Mouse (Mus musculus) lung, postnatal 10 days (tissue): Measurements from ENCODE around the gene Egr4.

ENCODE experiments used
- DNase-seq: peaks from one replicate; pipeline ENCODE4 v3.0.0; 2021

Gene Egr4

DNA sequence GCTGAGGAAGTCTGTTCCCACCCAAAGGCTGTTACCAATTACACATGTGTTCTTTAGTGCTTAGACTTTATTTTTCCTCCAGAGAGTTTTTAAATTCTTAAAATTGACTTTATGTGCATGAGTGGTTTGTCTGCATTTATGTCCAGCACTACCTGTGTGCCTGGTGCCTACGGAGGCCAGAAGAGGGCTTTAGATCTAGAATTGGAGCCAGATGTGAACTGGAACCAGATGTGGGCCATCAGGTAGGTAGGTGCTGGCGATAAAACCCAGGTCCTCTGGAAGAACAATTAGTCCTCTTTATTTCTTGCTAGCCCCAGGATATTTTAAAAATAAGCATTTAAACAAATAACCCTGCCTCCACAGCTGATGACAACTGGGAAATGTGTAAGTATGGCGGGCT, 21.8 kb downstream of the Egr4 start:
- DNase-seq: no peak

DNA sequence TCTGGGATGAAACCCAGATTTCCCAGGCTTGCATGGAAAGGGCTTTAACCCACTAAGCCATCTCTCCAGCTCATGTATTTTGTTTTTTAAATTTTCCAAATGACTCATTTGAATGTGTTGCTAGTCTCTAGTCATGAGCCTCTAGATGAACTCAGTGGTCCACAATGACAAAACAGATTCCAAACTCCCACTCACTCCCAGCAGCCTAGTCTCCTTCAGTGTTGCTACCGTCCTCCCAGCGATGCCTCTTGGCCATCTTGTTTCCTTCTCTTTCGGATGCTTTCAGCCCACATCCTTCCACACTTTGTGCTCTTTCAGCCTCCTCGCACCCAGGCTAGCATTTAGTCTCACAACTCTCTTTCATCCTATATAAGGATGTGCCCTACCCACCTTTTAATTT, 23.1 kb downstream of the Egr4 start:
- DNase-seq: no peak

DNA sequence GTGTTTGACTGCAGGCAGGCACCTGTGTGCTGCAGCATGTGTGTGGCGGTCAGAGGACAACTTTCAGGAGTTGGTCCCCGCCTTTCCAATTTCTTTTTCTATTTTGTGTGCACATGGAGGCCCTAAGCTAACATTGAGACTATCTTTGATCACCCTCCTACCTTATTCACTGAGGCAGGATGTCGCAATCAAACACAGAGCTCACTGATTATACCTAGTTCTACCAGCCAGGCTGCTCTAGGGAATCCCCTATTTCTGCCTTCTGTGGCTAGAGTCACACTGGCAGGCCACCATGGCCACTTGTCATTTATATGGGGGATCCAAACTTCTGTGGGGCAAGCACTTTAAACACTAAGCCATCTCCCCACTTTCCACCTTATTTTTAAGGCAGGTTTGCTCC, 23.7 kb downstream of the Egr4 start:
- DNase-seq: no peak

DNA sequence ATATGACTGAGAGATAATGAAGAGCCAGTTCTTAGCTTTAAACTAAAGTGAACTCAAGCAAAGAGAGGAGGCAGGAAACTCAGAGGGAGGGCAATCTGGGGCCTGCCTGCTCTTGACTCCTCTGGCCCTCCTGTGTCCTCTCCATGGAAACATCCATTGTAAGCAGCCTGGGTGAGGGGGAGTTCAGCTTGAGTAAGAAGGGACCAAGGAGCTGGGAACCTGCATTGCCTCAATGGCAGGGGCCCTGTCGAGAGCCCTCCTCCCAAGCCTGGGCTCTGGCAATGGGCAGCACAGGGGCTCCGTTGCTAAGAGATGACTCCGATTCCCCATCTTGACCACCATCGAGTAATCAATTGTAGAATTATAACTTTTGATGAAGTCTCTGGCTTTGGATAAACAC, 24.9 kb downstream of the Egr4 start:
- no peak for DNase-seq

DNA sequence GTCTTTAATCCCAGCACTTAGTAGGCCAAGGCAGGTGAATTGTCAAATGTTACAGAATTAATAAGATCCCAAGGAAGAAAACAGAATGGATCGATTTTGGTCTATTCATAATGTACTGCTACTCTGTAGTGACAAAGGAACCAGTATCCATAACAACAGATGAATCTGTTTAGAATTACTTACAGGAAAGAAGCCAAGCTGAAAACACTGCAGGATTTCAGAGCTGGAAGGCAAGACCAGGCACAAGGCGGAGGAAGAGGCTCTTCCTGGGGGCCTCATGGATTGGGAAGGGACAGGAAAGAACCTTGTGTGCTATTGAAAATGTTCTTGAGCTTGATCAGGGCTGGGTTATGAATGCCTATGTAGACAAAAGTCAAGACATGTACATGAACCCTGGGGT, 27.7 kb downstream of the Egr4 start:
- DNase-seq: no peak

DNA sequence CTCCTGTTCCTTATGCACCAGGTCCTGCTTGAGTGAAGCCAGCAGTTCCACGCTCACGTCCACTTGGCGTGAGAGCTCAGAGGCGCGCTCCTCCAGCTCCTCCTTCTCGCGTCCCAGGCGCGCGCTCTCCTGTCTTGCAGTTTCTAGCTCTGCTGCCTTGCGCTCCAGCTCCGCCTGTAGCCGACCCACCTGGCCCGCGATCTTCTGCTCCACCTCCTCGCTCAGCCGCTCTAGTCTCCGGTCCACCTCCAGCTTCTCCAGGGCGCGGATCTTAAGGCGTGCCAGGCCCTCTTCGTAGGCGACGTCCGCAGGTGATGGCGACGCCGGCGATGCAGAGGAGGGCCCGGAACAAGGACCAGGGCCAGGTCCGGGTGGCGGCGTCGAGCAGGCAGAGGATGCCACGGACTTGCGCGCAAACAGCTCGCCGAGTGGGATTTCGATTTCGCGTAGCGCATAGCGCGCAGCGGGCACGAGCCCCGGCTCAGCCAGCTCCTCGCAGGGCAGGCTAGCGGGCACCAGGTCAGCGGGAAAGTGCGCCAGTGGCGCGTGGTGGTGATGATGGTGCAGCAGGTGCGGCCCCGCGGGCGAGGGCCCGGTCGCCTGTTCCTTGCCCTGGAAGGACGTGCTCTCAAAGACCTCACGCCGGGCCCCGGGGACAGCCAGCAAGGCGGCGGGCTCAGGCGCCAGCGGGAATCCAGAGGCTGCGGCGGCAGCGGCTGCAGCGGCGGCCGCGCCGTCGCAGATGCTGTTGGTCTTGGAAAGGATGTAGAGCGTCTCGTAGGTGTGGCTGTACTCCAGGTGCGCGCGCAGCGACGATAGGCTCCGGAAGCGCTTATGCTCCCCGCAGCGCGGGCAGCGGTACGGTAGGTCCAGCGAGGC, 29.3 kb downstream of the Egr4 start:
- DNase-seq: no peak

DNA sequence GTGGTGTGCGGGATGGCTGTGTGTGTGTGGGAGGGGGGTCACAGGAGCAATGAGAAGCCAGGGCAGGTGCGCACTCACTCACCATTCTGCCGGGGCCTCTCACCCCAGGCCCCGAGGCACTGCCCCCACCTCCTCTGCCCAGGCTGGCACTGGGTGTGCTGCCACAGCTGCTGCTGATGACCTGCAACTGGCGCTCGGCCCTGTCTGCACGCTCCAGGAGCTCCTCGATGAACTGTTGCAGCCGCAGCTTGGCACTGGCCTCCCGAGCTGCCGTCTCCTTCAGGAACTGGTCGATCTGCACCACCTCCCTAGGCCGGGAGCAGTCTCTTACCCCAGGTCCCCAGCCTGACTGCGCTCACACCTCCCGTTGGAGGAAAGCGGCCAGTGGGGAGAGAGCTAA, 32.7 kb downstream of the Egr4 start:
- DNase-seq: no peak

DNA sequence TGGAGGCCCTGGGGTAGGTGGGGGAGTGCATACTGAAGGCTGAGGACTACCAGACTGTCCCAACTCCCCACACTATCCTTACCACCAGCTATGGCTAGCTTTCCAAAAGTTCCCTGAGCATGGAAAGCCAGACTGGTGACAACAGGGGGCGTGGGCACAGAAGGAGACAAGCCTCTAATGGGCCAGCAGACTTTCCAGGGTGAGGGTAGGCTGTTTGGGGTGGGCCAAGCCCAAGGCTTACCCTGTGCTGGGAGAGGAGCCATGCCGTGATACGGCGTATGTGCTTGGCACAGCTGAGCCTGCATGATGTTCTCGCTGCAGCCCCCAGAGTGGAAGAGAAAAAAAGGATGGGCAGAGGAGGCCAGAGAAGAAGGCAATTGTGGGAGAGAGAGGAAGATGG, 33.4 kb downstream of the Egr4 start:
- no peak for DNase-seq

DNA sequence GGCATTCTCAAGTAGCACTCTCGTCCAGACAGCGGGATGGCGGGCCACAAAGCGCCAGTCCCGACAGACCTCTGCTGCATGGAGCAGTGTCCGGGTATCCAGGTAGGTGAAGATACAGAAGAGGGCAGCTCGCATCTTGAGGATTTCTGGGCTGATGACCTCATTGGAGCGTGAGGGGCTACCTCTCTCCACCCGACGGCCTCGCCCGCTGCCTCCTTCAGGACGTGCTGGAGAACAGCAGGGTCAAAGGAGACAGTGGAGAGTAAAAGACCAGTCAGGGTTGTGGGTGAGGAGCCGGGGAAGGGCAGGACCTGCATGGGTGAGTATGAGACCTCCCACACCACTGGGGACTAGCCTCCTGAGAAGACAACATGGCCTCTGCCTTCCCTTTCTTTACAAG, 35.0 kb downstream of the Egr4 start:
- DNase-seq: no peak

DNA sequence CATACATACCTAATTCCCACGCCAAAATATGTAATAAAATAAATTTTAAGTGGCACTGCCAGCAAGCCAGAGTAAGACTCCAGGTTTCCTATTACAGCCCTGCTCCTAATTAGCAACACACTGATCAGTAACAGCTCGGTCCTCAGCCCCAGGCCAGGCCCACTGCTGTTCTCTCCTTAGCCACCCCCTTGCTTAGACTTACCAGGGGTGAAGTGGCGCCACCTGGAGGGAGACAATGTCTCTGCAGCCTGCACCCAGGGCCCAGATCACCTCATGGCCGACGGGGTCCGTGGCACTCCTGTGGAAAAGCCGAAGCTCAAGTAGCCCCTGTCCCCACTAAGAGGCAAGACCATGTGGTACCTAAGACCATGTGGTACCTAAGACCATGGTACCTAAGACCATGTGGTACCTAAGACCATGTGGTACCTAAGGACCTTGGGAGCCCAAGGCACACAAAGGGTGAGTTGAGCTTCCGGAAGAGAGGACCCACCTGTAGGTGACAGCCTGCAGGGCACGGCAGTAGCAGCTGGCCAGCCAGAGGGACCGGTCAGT, 35.9 kb downstream of the Egr4 start:
- DNase-seq: peak; percentile 25

DNA sequence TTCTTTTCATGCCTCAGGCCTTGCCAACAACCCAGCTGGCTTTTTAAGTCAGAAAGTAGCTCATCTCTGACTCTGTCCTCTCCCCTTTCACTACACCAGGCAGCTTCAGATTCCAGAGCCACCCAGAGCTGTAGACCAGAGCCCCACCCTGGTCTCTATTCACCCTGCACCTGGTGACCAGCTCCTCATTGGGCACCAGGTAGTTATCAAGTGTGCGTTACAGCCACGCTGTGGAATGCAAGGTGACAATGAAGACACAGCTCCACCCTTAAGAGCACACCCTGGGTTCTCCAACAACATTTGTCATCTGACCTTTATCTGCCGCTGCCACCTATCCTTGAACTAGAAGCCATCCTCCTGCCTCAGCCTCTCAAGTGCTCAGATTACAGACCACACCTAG, 37.8 kb downstream of the Egr4 start:
- DNase-seq: no peak

DNA sequence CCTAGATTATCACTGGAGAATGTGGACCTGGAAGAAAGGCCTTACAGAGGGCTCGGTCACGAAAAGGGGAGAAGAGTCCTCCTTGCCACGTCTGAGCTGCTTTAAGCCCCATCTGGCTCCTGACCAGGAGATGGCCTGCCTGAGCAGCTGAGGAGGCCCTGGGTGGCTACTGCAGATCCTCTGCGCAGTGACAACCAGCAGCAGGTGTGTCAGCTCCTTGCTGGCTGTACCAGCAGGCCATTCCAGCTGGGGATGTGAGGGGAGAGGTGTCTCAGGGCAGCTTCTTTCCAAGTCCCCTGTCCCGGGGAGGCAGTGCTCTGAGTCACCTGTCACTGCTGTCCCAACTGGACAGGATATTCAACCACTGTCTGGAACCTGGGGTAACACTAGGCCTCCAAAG, 40.8 kb downstream of the Egr4 start:
- DNase-seq: no peak

DNA sequence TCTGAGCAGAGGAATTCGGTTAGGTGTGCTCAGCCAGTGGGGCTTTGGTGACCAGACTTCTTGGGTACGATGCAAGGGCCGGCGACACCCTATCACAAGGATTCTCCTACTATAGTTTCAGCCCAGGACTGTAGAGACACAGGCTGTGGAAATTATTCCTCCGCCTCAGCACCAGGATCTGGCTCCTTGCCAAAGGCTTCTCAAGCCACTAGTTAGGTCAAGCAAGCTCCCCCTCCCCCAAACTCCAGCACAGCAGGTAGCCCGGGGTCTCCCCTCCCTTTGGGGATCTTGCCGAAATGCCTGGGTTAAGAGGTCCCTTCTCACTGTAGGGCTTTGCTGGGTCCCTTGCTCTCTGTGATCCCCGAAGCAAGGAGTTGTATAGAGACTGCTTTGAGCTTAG, 41.4 kb downstream of the Egr4 start:
- DNase-seq: peak; percentile 18

DNA sequence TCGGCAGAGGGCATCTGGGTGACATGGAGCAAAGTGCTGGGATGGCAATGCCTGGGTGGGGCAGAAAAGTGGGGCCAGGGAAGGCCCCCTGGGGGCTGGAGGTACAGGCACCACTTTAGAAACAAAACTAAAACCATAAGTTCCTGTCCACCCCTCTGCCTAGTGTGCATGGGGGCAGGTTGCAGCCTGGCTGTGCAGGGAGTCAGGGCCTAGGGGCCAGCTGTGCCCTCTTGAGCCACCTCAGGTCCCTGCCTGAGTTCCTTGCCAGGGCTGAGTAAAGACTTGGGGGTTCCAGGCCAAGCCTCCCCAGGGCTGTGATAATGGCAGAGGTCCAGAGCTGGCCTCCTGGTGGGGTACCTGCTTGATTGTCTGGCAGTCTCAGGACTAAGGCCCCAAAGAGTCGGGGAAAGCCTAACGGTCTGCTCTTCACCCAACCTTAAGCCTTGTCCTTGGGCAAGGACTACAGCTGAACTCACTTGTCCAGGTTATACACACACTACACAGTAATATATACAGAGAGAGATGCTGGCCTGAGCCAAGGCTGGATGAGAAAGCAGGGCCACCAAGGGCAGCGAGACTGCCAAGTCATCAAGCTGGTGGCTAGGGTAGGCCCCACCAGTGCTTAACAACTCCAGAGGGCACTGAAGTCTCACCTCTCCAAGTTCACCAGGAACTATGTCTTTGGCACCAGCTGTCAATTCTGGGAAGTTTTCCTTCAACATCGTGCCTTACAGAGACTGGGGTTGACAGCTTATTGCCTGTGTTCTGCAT, 43.5 kb downstream of the Egr4 start:
- DNase-seq: no peak

DNA sequence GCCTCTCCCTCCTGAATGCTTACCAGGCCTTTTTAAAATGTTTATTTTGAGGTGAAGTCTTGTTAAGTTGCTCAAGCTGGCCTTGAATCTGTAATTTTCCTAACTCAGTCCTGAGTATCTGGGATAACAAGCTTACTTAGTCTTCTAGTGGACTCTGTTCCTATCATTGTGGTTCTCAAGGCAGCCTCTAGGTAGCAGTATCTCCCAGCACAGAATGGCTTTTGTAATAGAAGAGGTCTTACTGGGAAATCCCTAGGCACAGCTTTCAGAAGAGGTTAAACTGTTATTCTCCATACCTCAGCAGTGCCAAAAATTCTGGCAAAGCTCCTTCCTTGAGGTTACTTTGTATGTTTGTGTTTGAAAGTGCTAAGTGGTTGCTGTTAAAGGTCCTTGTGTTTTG, 48.0 kb downstream of the Egr4 start:
- no peak for DNase-seq
